Mouse (Mus musculus): ENCODE measurements around the gene Zfp628.
"Not testable (repeated sequence)": the region's sequence is repeated elsewhere in the genome, so short reads cannot be mapped to it uniquely, and the experiment has no call there.

Zfp628 gene

DNA sequence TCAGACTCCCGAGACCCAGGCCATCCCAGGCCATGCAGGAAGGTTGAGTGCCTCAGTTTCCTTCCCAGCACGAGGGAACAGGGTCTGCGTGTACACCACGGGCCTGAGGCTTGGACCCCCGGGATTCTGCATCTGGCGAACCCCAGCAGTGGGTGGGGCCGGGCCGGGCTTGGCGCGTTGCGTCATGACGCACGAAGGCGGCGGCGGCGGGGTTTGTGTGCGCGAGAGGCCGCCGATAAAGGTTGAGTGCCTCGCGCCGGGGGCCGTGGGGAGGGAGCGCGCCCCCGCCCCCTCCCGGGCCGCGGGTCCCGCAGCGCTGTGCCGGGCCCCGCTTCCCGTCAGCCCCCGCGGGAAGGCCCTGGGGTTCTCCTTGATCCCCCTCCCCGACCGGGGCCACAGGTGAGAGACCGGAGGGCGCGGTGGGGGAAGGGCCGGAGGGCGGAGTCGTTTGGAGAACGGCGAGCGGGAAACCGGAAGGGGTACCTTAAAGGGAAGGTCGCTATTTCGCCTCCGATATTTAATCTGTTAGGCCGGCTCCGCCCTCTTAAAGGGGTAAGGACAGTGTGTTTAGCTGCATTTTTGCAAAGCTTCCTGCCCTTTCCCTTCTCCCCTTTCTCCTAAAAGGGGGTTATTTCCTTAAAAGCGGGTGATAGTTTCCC is at the start of gene Zfp628:
Zfp628 (plus strand) TSS at position 211 of the 659 bp plus-strand sequence.
- peak; percentile 95 to 96 for DNase-seq (ENCODE audit: low spot score in 2 of 2)

DNA sequence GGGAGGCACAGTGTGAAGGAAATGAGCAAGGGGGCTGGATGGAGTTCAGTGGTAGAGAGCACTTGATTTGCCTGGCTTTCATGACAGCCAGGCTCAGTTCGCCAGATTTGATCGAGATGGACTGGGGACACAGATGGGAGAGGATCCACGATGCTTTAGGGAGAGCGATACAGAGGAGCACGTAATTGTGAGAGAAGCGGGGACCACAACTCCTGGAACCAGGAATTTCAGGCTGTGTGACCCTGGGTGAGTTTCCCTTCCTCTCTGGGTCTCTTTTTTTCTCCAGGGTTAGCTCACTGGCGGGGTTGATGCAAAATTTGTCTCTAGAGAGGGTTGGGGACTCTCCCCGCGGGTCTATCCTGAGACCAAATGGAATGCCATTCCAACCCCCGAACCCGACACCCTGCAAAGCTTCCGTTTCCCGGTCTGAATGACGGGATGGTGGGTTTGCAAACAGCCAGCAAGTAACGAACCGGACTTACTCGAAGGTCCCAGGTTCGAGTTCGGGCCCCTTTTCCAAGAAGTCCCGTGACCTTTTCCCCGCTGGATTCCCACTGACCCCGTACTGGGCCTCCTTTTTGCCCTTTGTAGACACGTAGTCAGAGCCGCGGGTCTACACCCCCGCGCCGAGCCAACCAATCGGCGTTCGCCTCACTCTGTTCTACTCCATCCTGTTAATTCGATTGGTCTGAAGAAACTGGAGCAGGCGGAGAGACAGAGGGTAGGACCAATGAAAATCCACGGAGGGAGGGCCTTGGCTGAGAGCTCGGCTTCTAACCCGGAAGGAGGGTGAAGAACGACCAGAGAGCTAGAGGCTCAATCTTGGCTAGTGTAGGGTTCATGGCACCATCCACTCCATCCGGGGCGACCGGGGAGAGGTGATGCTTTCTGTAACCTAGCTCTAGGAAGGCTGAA is 49.2 kb upstream of the Zfp628 start:
- peak; percentile 97 to 98 for DNase-seq (ENCODE audit: low spot score in 2 of 2)

DNA sequence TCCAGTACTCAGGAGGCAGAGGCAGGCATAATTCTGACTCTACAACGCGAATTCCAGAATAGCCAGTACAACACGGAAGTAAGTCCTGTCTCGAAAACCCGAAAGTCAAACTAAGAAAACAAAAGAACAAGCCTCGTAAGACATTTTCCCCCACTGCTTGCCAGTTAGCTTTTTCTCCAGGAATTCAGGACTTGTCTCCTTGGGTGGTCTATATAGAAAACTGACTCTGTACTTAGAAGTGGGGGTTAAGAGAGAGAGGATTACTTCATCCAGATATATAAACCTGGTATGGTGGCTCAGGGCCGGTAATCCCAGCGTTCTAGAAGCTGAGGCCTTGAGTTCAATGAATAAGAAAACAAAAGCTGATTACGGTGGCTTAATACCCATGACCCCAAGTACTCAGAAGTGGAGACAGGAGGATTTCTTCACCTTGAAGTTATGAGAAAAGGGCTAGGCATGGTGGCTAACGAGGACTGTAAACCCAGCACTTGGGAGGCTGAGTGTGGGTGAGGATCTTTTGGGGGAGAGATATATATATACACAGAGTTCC is 48.3 kb upstream of the Zfp628 start:
- no peak for DNase-seq (ENCODE audit: low spot score in 2 of 2)

DNA sequence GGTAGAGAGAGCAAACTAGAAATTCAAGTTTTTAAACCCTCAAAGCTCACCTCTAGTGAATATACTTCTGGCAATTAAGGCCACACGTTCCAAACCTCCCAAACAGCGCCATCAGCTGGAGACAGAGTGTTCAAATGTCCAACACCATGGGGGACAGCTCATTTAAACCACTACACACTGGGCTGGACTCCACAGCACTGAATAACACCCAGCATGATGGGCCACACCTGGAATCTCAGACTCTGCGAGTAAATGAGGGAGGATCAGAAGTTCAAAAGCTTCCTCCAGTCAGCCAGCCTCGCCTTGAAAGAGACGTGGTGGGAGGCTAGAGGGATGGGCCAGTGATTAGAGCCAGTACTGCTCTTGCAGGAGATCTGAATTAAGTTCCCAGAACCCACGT is 44.9 kb upstream of the Zfp628 start, which contains the start of gene Isoc2b:
Isoc2b (minus strand) TSS at position 126 of the 400 bp plus-strand sequence.
- DNase-seq (ENCODE audit: low spot score in 2 of 2): no peak

DNA sequence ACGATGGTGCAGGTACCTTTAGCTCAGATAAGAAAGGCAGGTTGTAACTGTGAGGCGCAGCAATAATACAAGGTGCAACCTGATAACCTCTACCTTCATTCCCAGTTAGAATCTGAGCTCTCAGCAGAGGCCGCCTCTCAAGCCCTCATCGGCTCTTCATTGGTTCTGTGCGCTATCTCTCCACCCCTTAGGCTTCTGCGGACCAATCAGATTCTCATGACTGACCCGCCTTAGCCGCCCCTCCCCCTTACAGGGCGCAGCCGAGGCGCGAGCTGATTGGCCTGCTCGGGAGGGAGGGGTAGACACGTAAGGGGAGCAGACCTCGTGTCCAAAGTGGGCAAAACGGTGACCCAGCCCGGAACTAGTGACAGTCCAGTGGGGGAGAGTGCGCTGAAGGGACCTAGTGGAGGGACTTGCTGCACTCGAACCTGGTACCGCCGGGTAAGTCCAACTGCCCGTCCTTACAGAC is 38.2 kb upstream of the Zfp628 start, which contains the start of gene Isoc2a:
Isoc2a (plus strand) TSS at position 401 of the 469 bp plus-strand sequence.
- DNase-seq (ENCODE audit: low spot score in 2 of 2): peak; percentile 93

DNA sequence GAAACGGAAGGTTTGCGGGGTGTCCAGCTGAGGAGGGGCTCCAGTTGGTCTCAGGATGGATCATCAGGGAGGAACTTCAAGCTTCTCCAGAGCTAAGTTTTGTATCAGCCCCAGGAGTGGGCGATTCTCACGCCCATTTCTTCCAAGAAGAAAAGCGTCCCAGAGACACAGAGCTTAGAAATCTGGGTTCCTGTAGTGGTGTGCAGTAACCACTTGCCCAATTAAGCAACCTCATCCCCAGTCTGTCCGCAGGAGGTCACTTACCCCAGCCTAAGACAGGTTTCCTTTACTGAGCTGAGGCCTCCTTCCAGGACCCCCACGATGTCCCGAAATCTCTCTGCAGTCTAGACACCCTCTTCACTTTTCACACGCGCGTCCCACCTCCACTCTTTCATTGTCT is 37.8 kb upstream of the Zfp628 start:
- DNase-seq (ENCODE audit: low spot score in 2 of 2): no peak

DNA sequence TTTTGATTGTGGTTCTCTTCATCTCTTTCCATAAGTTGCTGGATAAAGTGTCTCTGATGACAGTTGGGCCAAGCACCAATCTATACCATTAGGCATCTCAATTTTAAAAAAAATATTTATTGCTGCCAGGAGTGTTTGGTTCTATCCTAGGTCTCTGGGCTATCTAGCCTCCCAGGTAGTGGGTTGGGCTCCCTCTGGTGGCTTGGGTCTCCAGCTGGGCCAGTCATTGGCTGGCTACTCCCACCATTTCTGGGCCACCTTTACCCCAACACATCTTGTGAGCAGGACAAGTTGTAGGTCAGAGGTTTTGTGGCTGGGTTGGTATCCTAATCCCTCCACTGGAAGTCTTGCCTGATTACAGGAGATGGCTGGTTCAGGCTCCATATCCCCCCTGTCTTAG is 36.8 kb upstream of the Zfp628 start:
- DNase-seq (ENCODE audit: low spot score in 2 of 2): no peak

DNA sequence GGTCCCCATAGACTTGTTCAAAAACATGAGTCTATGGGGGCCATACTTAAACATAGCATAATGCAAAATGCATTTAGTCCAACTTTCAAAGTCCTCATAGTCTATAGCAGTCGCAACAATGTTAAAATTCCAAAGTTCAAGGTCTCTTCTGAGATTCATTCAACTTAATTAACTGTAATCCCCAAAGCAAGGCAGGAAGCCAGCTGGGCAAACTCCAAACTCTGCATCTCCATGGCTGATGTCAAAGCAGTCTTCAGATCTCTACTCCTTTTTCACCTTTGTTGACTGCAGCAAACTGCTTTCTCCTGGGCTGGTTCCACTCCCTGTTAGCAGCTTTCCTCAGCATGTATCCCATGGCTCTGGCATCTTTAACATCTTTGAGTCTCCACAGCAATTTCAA is 36.0 kb upstream of the Zfp628 start:
- not testable (repeated sequence) for DNase-seq (ENCODE audit: low spot score in 2 of 2)

DNA sequence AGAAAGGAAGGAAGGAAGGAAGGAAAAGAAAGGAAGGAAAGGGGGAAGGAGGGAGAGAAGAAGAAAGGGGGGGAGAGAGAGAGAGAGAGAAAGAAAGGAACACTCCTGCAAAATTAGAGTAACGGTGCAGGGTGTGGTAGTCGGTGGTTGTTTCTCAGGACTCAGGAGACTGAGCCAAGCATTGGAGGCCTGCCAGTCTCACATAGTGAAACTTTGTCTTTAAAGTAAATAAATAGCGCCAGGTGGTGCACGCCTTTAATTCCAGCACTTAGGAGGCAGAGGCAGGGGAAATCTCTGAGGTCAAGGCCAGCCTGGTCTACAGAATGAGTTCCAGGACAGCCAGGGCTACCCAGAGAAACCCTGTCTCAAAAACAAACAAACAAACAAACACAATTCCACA is 28.3 kb upstream of the Zfp628 start:
- no peak for DNase-seq (ENCODE audit: low spot score in 2 of 2)

DNA sequence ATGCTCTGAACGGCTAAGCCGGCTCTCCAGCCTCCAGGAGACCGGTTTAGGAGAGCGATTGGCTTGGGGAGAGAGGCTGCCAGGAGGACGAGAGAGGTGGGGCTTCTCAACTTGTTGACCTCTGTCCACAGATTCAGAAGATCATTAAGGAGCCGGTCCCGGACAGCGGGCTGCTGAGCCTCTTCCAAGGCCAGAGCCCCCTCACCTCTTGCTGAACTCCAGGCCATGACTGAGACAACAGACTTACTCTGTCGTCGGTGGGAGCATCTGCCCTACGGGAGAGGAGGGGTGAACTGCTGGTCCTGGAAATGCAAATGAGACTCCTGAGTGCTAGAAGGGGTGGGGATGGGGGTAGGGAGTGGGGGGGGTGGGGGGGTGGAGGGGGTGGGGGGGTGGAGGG is 19.8 kb upstream of the Zfp628 start:
- DNase-seq (ENCODE audit: low spot score in 2 of 2): no peak

DNA sequence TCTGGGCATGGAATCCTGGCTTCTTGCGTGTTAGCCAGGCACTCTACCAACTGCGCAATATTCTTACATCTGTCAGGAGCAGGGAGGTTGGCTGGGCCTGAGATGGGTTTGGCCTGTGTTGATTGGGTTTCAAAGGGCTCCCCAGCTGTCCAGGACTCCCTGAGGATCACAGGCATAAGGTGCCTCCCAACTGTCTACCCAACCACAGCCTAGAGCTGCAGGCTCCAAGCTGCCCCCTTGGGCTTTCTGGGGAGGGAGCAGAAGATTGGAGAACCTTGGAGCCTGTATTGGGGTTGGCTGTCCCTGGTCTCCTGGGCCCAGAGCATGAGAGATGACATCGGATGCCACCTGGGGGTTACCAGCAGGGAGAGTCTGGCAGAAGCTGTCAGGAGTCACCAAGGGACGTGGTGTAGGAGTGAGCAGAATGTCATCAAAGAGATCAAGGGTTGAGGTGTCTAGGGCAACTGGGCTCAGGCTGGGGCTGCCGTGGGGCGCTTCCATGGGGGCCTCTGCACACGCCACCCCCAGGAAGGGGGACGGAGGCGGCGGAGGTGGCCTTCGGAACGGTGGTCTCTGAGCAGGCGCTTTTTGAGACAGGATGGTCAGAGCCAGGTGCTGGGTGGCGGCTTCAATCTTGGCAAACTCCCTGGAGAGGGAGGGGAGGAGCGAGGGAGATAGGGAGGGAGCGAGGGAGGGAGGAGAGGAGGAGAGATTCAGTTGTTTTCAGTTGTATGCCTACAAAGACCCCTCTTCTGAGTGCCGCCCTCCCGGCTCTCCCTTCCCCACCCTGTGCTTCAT is 16.0 kb upstream of the Zfp628 start:
- peak in 1 of 2 experiments; percentile 33 for DNase-seq (ENCODE audit: low spot score in 2 of 2)

DNA sequence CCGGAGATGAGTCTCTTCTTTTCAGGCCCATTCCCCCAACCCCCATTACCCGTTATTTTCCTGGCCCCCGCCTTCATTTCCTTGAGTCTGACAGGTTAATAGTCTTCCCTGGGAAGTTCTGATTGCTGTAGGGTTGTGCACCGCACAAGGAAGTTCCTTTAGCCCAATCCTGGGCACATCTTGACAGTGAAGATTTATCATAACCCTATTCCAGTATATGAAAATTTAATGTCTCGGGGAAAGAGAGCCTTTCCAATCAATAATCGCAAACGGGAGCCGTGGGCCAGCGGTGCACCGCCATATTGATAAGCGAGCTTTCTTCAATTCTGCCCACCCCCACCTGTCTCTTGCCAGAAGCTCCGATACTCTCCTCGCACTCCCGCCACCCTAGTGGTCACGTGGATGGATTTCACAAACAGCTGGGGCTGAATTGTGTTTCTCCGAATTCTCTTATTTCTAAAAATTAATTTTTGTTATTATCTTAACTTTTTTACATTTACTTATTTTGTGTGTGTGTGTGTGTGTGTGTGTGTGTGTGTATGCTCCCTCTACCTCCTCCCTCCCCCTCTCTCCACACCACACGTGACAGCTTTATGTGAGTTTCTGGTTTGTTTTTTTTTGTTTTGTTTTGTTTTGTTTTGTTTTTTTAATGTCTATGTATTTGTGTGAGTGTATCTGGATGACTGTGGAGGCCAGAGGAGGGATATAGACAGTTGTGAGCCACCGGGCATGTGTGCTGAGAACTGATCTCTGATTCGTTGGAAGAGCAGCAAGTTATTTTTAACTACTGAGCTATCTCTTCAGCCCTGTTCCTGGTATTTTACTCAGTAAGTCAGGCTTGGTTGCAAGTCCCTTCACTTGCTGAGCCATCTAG is 15.1 kb upstream of the Zfp628 start:
- DNase-seq (ENCODE audit: low spot score in 2 of 2): peak in 1 of 2 experiments; percentile 48

DNA sequence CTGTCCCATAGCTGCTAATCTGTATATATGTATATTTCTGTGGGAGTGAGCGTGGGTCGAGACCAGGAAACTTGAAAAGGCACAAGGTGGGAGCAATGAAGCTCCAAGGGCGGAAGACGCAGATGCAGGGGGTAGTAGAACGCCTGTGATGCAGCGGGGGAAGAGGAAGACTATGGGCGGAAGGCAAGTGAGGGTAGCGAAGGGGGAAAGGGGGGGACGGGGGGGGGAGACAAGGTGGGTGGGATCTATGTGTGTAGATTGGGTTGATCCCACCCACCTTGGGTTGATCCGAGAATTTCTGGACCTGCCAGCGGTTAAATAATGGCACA is 14.5 kb upstream of the Zfp628 start:
- DNase-seq (ENCODE audit: low spot score in 2 of 2): peak in 1 of 2 experiments; percentile 17

DNA sequence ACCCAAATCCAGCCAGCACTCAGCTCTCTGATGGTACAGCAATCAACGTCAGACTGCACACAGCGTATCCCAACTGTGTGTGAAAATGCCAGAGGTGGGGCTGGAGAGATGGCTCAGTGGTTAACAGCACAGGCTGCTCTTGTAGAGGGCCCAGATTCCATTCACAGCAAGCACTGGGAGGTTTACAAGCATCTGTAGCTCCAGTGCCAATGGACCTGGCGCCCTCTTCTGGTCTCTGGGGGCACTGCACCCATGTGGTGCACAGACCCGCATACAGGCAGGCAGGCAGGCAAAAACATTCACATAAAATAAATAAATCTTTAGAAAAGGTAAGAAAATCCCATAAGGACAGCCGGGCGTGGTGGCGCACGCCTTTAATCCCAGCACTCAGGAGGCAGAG is 13.8 kb upstream of the Zfp628 start:
- peak in 1 of 2 experiments; percentile 48 for DNase-seq (ENCODE audit: low spot score in 2 of 2)

DNA sequence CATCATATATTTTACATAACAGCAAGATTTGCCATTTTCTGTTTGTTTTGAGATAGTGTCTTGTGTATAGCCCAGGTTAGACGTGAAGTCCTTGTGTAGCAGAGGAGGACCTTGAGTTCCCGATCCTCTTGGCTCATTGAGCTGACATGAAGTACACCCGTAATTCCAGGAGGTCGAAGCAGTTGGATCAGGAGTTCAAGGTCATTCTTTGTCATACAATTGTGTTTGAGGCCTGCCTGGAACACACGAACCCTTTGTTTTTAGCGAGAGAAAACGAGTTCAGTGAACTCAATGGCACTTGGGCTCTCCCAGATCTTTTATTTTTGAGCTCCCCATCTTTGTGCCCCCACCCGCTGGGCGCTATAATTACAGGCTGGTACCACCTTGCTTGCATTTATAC is 12.6 kb upstream of the Zfp628 start:
- peak in 1 of 2 experiments; percentile 9 for DNase-seq (ENCODE audit: low spot score in 2 of 2)

DNA sequence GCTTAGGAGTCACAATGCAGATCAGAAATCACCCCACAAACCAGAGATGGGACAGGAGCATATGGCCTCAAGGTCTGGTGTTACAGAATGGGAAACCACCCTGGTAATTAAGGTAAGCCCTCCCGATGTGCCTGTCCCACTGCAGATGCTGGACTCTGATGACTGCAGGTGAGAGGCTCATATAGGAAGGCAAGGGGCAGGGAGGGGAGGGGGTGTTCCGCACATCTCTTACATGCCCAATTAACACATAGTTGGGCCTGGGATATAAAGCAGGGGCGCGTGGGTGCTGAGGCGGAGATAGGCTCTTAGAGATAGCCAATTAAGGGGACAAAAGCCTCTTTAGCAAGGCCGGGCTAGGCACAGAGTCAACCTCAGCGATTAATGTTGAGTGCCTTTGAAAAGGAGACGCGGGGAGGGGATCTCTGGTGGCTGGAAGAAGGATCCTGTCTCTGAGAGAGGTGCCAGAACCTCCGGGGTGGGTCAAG is 8.5 kb upstream of the Zfp628 start, which contains the start of gene Gm36210:
Gm36210 (minus strand) TSS at position 51 of the 485 bp plus-strand sequence.
- DNase-seq (ENCODE audit: low spot score in 2 of 2): no peak

DNA sequence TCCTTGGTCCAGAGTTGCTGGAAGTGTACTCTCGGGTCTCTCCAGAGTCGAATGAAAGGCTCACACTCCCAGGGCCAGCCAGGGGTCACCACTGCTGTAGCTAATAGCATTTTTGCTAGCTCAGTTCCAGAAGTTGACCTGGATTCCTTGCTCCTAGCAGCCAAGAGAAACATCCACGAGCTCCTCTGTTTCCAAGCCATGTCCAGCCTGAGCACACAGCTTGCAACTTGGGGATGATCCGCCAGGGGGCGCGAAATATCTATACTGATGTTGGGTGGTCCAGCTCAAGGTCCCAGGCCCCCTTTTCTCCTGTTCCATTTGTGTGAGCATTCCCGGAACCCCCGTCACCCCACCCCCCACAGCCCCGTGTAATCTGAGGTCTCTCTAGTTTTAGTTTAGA is 3.5 kb upstream of the Zfp628 start:
- DNase-seq (ENCODE audit: low spot score in 2 of 2): peak; percentile 61 to 75

DNA sequence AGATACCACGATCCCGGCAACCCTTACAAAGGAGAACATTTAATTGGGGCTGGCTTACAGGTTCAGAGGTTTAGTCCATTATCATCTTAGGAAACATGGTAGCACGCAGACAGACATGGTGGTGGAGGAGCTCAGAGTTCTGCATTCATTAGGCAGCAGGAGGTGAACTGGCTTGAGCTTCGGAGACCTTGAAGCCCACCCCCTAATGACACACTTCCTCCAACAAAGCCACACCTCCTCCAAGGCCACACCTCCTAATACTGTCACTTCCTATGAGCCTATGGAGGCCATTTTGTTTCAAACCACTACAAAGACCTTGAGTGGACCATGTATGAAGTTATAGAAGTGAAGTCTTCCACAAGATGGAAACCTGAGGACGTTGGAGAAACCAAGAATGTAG is 2.8 kb upstream of the Zfp628 start:
- no peak for DNase-seq (ENCODE audit: low spot score in 2 of 2)

DNA sequence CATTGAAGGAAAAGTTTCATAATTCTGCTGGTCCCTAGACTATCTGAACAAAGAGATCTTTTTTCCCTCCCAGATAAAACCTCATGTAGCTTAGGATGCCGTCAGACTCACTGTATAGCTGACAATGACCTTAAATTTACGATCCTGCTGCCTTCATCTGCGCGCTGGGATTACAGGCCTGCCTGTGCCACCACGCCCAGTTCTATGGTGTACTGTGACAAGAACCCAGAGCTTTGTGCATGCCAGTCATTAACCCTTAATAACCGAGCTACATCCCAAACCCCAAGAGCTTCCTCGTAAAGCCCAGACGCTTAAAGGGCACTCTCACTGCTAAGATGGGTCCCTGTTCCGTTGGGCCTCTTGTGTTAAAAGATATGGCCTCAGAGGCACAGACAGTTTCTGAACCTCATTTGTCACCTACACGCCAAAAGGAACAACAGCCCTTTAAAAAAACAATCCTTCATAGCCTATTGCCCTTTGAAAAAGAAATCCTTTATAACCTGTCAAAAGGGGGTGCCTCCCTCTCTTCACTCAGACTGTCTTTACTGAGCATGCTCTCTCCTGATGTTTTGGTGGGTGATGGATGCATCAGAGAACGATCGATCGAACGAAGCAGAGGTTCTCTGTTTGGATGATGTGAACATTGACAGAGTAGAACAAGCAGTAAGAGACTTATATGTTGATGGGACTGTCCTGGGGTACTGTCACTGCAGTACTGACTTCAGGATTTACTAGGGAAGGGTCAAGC is 826 bp downstream of the Zfp628 start:
- DNase-seq (ENCODE audit: low spot score in 2 of 2): peak in 1 of 2 experiments; percentile 55

DNA sequence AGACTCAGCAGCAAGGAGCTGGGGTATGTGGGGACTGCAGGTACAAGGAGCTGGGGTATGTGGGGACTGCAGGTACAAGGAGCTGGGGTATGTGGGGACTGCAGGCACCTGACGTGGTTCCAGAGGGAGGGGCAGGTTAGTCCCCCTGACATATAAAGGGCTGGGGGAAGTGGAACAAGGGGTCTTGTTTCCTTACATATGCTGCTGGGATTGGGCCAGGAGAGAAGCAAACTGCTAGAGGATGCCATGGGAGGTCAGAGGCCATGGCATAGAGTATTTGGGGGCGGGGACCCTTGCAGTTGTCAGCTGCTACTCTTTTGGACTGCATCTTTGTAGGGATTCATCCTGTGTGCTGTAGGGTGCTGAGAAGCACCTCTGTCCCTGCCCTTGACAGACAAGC is 2.5 kb downstream of the Zfp628 start:
- no peak for DNase-seq (ENCODE audit: low spot score in 2 of 2)
